Mouse (Mus musculus) urinary bladder, adult 18-20 months (tissue): ENCODE results near the gene Bcas3.

Experiments used
- DNase-seq, 2 experiments: peaks; one replicate each; pipeline ENCODE4 v3.0.0; 2022; ENCODE audit warnings: low spot score in 2 of 2, mixed read lengths in 2 of 2

Gene Bcas3

GRCm38 (mm10) chr11:85615421-85615820 is 262.5 kb downstream of the Bcas3 start:
- DNase-seq: no peak

- no peak for DNase-seq
Observed at GRCm38 (mm10) chr11:85621486-85621885, 268.5 kb downstream of the Bcas3 start.

- no peak for DNase-seq
Observed at GRCm38 (mm10) chr11:85621994-85622393, 269.0 kb downstream of the Bcas3 start.

GRCm38 (mm10) chr11:85625206-85625605 is 272.2 kb downstream of the Bcas3 start:
- DNase-seq: no peak

- no peak for DNase-seq
Observed at GRCm38 (mm10) chr11:85626846-85627245, 273.9 kb downstream of the Bcas3 start.

- no peak for DNase-seq
Observed at GRCm38 (mm10) chr11:85627405-85627804, 274.4 kb downstream of the Bcas3 start.

- DNase-seq: no peak
Observed at GRCm38 (mm10) chr11:85628303-85629063, 275.5 kb downstream of the Bcas3 start.

GRCm38 (mm10) chr11:85632568-85632981 is 279.6 kb downstream of the Bcas3 start:
- DNase-seq: no peak

- no peak for DNase-seq
Observed at GRCm38 (mm10) chr11:85638696-85639495, 285.9 kb downstream of the Bcas3 start.

GRCm38 (mm10) chr11:85640659-85641058 is 287.7 kb downstream of the Bcas3 start:
- DNase-seq: no peak

- DNase-seq: no peak
Observed at GRCm38 (mm10) chr11:85641486-85641885, 288.5 kb downstream of the Bcas3 start.

GRCm38 (mm10) chr11:85642591-85642990 is 289.6 kb downstream of the Bcas3 start:
- DNase-seq: no peak

- no peak for DNase-seq
Observed at GRCm38 (mm10) chr11:85643025-85643424, 290.1 kb downstream of the Bcas3 start.

GRCm38 (mm10) chr11:85643479-85644000 is 290.6 kb downstream of the Bcas3 start:
- no peak for DNase-seq

- no peak for DNase-seq
Observed at GRCm38 (mm10) chr11:85644027-85644747, 291.2 kb downstream of the Bcas3 start.

GRCm38 (mm10) chr11:85644748-85645060 is 291.7 kb downstream of the Bcas3 start:
- DNase-seq: no peak

- no peak for DNase-seq
Observed at GRCm38 (mm10) chr11:85645152-85645835, 292.3 kb downstream of the Bcas3 start.

- DNase-seq: no peak
Observed at GRCm38 (mm10) chr11:85648893-85649292, 295.9 kb downstream of the Bcas3 start.

- no peak for DNase-seq
Observed at GRCm38 (mm10) chr11:85649373-85649772, 296.4 kb downstream of the Bcas3 start.

- DNase-seq: no peak
Observed at GRCm38 (mm10) chr11:85657471-85657870, 304.5 kb downstream of the Bcas3 start.

- no peak for DNase-seq
Observed at GRCm38 (mm10) chr11:85660304-85660703, 307.3 kb downstream of the Bcas3 start.

- DNase-seq: no peak
Observed at GRCm38 (mm10) chr11:85667176-85667575, 314.2 kb downstream of the Bcas3 start.
